Mouse (Mus musculus): Measurements from ENCODE around the gene Efemp2.
A peak's percentile ranks its signal among the peaks of the same experiment; 100 is the strongest.

The Efemp2 gene

GRCm38 (mm10) chr19:5473720-5474119 is at the start of gene Efemp2:
Gene Efemp2 (plus strand): TSS chr19:5473954.
- peak; percentile 95 for DNase-seq (ENCODE audit: low spot score)

GRCm38 (mm10) chr19:5424092-5424781 is 49.5 kb upstream of the Efemp2 start:
- DNase-seq (ENCODE audit: low spot score): no peak

GRCm38 (mm10) chr19:5424782-5425741 is 48.7 kb upstream of the Efemp2 start, which contains the start of the genes Drap1 and AI837181:
Gene Drap1 (minus strand): TSS chr19:5424979.
Gene AI837181 (plus strand): TSS chr19:5425144.
- peak; percentile 98 for DNase-seq (ENCODE audit: low spot score)

- DNase-seq (ENCODE audit: low spot score): no peak
Observed at GRCm38 (mm10) chr19:5425906-5426565, 47.7 kb upstream of the Efemp2 start.

GRCm38 (mm10) chr19:5426640-5427290 is 47.0 kb upstream of the Efemp2 start:
- DNase-seq (ENCODE audit: low spot score): no peak

- DNase-seq (ENCODE audit: low spot score): peak; percentile 80
Observed at GRCm38 (mm10) chr19:5428083-5428482, 45.7 kb upstream of the Efemp2 start.

GRCm38 (mm10) chr19:5429219-5429618 is 44.5 kb upstream of the Efemp2 start:
- no peak for DNase-seq (ENCODE audit: low spot score)

- peak; percentile 87 for DNase-seq (ENCODE audit: low spot score)
Observed at GRCm38 (mm10) chr19:5429806-5430205, 43.9 kb upstream of the Efemp2 start.

- no peak for DNase-seq (ENCODE audit: low spot score)
Observed at GRCm38 (mm10) chr19:5430408-5430807, 43.3 kb upstream of the Efemp2 start.

- peak; percentile 57 for DNase-seq (ENCODE audit: low spot score)
Observed at GRCm38 (mm10) chr19:5431911-5432464, 41.8 kb upstream of the Efemp2 start.

GRCm38 (mm10) chr19:5432992-5433852 is 40.5 kb upstream of the Efemp2 start:
- DNase-seq (ENCODE audit: low spot score): peak; percentile 93

- DNase-seq (ENCODE audit: low spot score): no peak
Observed at GRCm38 (mm10) chr19:5433951-5434350, 39.8 kb upstream of the Efemp2 start.

- DNase-seq (ENCODE audit: low spot score): peak; percentile 87
Observed at GRCm38 (mm10) chr19:5444371-5444908, 29.3 kb upstream of the Efemp2 start.

- DNase-seq (ENCODE audit: low spot score): no peak
Observed at GRCm38 (mm10) chr19:5444954-5445353, 28.8 kb upstream of the Efemp2 start.

- no peak for DNase-seq (ENCODE audit: low spot score)
Observed at GRCm38 (mm10) chr19:5445747-5446146, 28.0 kb upstream of the Efemp2 start.

- DNase-seq (ENCODE audit: low spot score): peak; percentile 51
Observed at GRCm38 (mm10) chr19:5447515-5448353, 26.0 kb upstream of the Efemp2 start, which contains the start of gene Fosl1. Gene Fosl1 (plus strand): TSS chr19:5447547.

GRCm38 (mm10) chr19:5448354-5449150 is 25.2 kb upstream of the Efemp2 start:
- no peak for DNase-seq (ENCODE audit: low spot score)

- no peak for DNase-seq (ENCODE audit: low spot score)
Observed at GRCm38 (mm10) chr19:5449673-5450072, 24.1 kb upstream of the Efemp2 start.

Data from adipocyte (in vitro differentiated cells).